Mouse (Mus musculus): Measurements from ENCODE around the gene Arih2.

GRCm38 (mm10) chr9:108690914-108691313 lies 41.7 kb upstream of the Arih2 start:
- TF ChIP-seq CTCF (IDR thresholded peaks at IDR 0.05; ENCODE audit: low read depth, low read length), result no peak
- no peak for TF ChIP-seq POLR2A (IDR thresholded peaks at IDR 0.05; ENCODE audit: extremely low read depth, insufficient read depth, low read length)
